Mouse (Mus musculus) ES-Bruce4 (cell line): ENCODE data around the gene Hist1h4k. TPM values are rescaled to one million over a fixed set of nuclear protein-coding genes. Genes with fewer than 3 reads are reported as not detected.

Experiments
- H3K27ac ChIP-seq: 2 replicates; pipeline ENCODE4 v1.5.1; 2012; ENCODE audit warnings: low read length, inconsistent platforms; ENCODE audit not compliant: insufficient read depth
- H3K27me3 ChIP-seq: 2 replicates; pipeline ENCODE4 v1.6.1; 2012; ENCODE audit warnings: mild to moderate bottlenecking, low read length, inconsistent platforms; ENCODE audit not compliant: control insufficient read depth, poor library complexity, insufficient read depth, severe bottlenecking
- H3K36me3 ChIP-seq: 2 replicates; pipeline ENCODE4 v1.6.1; 2012; ENCODE audit warnings: inconsistent platforms, mild to moderate bottlenecking, low read length, moderate library complexity; ENCODE audit not compliant: control insufficient read depth, poor library complexity, insufficient read depth, severe bottlenecking
- H3K4me1 ChIP-seq: one replicate; pipeline ENCODE4 v1.8.1; 2011; ENCODE audit warnings: low read length; ENCODE audit not compliant: control insufficient read depth, insufficient read depth
- H3K4me3 ChIP-seq: 2 replicates; pipeline ENCODE4 v1.5.1; 2011; ENCODE audit warnings: low read depth, mild to moderate bottlenecking, low read length
- H3K9ac ChIP-seq: 2 replicates; pipeline ENCODE4 v1.6.1; 2012; ENCODE audit warnings: low read depth, mild to moderate bottlenecking, inconsistent platforms; ENCODE audit not compliant: poor library complexity, severe bottlenecking
- H3K9me3 ChIP-seq: replicated peaks from 2 replicates; pipeline ENCODE4 v1.6.1; 2012; ENCODE audit warnings: mild to moderate bottlenecking, low read length, inconsistent platforms; ENCODE audit not compliant: control insufficient read depth, poor library complexity, insufficient read depth, severe bottlenecking
- CTCF ChIP-seq: IDR thresholded peaks from one replicate; pipeline ENCODE4 v1.8.1; 2011; ENCODE audit warnings: low read depth, low read length
- EP300 ChIP-seq: IDR thresholded peaks from 2 replicates; pipeline ENCODE4 v1.6.1; 2011; ENCODE audit warnings: low read depth, low read length; ENCODE audit not compliant: insufficient read depth
- POLR2A ChIP-seq: IDR thresholded peaks from one replicate; pipeline ENCODE4 v1.8.1; 2011; ENCODE audit warnings: low read length; ENCODE audit not compliant: insufficient read depth
- polyA plus RNA-seq: library from polyadenylated mRNA; stranded (reverse); fragments of >200 nt; gene quantifications from 2 replicates; pipeline ENCODE4 v1.2.4, GENCODE M21; 2011; ENCODE audit warnings: low read depth; ENCODE audit not compliant: missing spikeins, insufficient read depth, insufficient read length

Gene Hist1h4k
- polyA plus RNA-seq, 1 experiment, result 17.1 TPM

- Histone ChIP-seq H3K4me3 (peak overlapping the region; percentile 90; the same call in 1 of the 2 replicates), H3K9ac (peak overlapping the region; percentile 78), H3K9me3 (no peaks in the 10 kb centered on the region), H3K36me3 (no peaks in the 10 kb centered on the region), H3K27me3 (no peaks in the 10 kb centered on the region), H3K4me1 (no peaks in the 10 kb centered on the region), H3K27ac (no peak overlapping the region)
- TF ChIP-seq EP300, result no peak
- no peak for TF ChIP-seq POLR2A
- TF ChIP-seq CTCF, result no peak
These were observed 38.6 kb downstream of the Hist1h4k start for GRCm38 (mm10) chr13:21711698-21712097.

GRCm38 (mm10) chr13:21710821-21711525, 39.3 kb downstream of the Hist1h4k start:
- Histone ChIP-seq H3K4me3 (peak overlapping the region; percentile 90), H3K4me1 (no peaks in the 10 kb centered on the region), H3K9ac (peak overlapping the region; percentile 78), H3K27ac (no peak overlapping the region), H3K9me3 (no peaks in the 10 kb centered on the region), H3K36me3 (no peaks in the 10 kb centered on the region), H3K27me3 (no peaks in the 10 kb centered on the region)
- TF ChIP-seq POLR2A (no peak), EP300 (0 out of 2 replicates have a peak, but pooled peaks have one; percentile 12), CTCF (no peak)

GRCm38 (mm10) chr13:21710031-21710711, 40.1 kb downstream of the Hist1h4k start:
- TF ChIP-seq EP300 (no peak), CTCF (peak; percentile 78)
- Histone ChIP-seq H3K27me3 (no peaks in the 10 kb centered on the region), H3K4me1 (no peaks in the 10 kb centered on the region), H3K36me3 (no peaks in the 10 kb centered on the region), H3K27ac (peak overlapping the region; percentile 86), H3K4me3 (peak overlapping the region; percentile 89), H3K9ac (peak overlapping the region; percentile 66), H3K9me3 (no peaks in the 10 kb centered on the region)

GRCm38 (mm10) chr13:21706669-21707068, 43.6 kb downstream of the Hist1h4k start:
- no peak overlapping the region for H3K9ac ChIP-seq
- TF ChIP-seq CTCF, result no peak
- TF ChIP-seq POLR2A, result no peak
- no peak for TF ChIP-seq EP300
- H3K27me3 ChIP-seq, result no peaks in the 10 kb centered on the region
- H3K27ac ChIP-seq, result no peak overlapping the region
- H3K4me1 ChIP-seq, result no peaks in the 10 kb centered on the region
- no peaks in the 10 kb centered on the region for H3K36me3 ChIP-seq
- no peaks in the 10 kb centered on the region for H3K9me3 ChIP-seq
- no peak overlapping the region for H3K4me3 ChIP-seq

Other genes with a start within 250 kb of the Hist1h4k start
- 3.2 and 7.4 TPM in 2 replicates for gene Gm11273, start 249.1 kb downstream of the Hist1h4k start, polyA plus RNA-seq
- 15.2 and 16.1 TPM in 2 replicates for gene Zkscan8, start 219.4 kb downstream of the Hist1h4k start, polyA plus RNA-seq
- gene Olfr1366, start 207.7 kb downstream of the Hist1h4k start, polyA plus RNA-seq, result not detected in 2 replicates
- 0.15 and 0.23 TPM in 2 replicates for gene Olfr1535, start 190.6 kb downstream of the Hist1h4k start, polyA plus RNA-seq
- not detected in 2 replicates for gene Olfr1364, start 168.7 kb downstream of the Hist1h4k start, polyA plus RNA-seq
- gene Olfr1362, start 136.5 kb downstream of the Hist1h4k start, polyA plus RNA-seq, result not detected in 2 replicates
- gene Olfr11, start 108.0 kb downstream of the Hist1h4k start, polyA plus RNA-seq, result not detected in 2 replicates
- gene Olfr1361, start 87.1 kb downstream of the Hist1h4k start, polyA plus RNA-seq, result not detected in 2 replicates
- gene Olfr1360, start 73.1 kb downstream of the Hist1h4k start, polyA plus RNA-seq, result not detected in 2 replicates
- not detected in 2 replicates for gene Olfr1359, start 52.4 kb downstream of the Hist1h4k start, polyA plus RNA-seq
- 25.5 and 27.2 TPM in 2 replicates for gene Hist1h2bl, start 34.4 kb downstream of the Hist1h4k start, polyA plus RNA-seq
- gene Hist1h2ai, start 34.1 kb downstream of the Hist1h4k start, polyA plus RNA-seq, result 3.6 TPM in 1 of 2 replicates, not detected in the other
- gene Hist1h3h, start 32.8 kb downstream of the Hist1h4k start, polyA plus RNA-seq, result 25.3 and 31.8 TPM in 2 replicates
- gene Hist1h2bm, start 28.5 kb downstream of the Hist1h4k start, polyA plus RNA-seq, result 14.2 and 21.7 TPM in 2 replicates
- 8.2 and 13.4 TPM in 2 replicates for gene Hist1h4j, start 15.4 kb downstream of the Hist1h4k start, polyA plus RNA-seq
- gene Hist1h2ak, start 3.3 kb upstream of the Hist1h4k start, polyA plus RNA-seq, result 6.7 and 7.5 TPM in 2 replicates
- gene Hist1h2bn, start 3.6 kb upstream of the Hist1h4k start, polyA plus RNA-seq, result 19.3 and 20.7 TPM in 2 replicates
- 7.4 and 9.2 TPM in 2 replicates for gene Hist1h1b, start 30.1 kb upstream of the Hist1h4k start, polyA plus RNA-seq
- not detected in 2 replicates for gene Hist1h3i, start 32.9 kb upstream of the Hist1h4k start, polyA plus RNA-seq
- gene Hist1h2an, start 36.7 kb upstream of the Hist1h4k start, polyA plus RNA-seq, result not detected in 2 replicates
- 2.5 TPM in 1 of 2 replicates, not detected in the other for gene Hist1h2bp, start 37.0 kb upstream of the Hist1h4k start, polyA plus RNA-seq
- gene Hist1h2bq, start 59.7 kb upstream of the Hist1h4k start, polyA plus RNA-seq, result 16.9 and 28.4 TPM in 2 replicates
- gene Hist1h2ao, start 60.0 kb upstream of the Hist1h4k start, polyA plus RNA-seq, result not detected in 2 replicates
- gene Hist1h4m, start 61.2 kb upstream of the Hist1h4k start, polyA plus RNA-seq, result 12.0 and 17.7 TPM in 2 replicates
- gene Hist1h4n, start 81.7 kb upstream of the Hist1h4k start, polyA plus RNA-seq, result 16.5 and 26.2 TPM in 2 replicates
- 47.5 and 51.1 TPM in 2 replicates for gene Hist1h2ap, start 83.0 kb upstream of the Hist1h4k start, polyA plus RNA-seq
- gene Hist1h2br, start 83.2 kb upstream of the Hist1h4k start, polyA plus RNA-seq, result 18.1 and 27.4 TPM in 2 replicates
- 8.1 and 11.5 TPM in 2 replicates for gene Zfp184, start 194.6 kb upstream of the Hist1h4k start, polyA plus RNA-seq
- gene Pom121l2, start 230.7 kb upstream of the Hist1h4k start, polyA plus RNA-seq, result not detected in 2 replicates